Mouse (Mus musculus) kidney, postnatal 10 days (tissue): Measurements from ENCODE around the gene Taok3.

Source experiments
- DNase-seq: peaks from one replicate; pipeline ENCODE4 v3.0.0; 2021; ENCODE audit warnings: mixed read lengths

The Taok3 gene

DNA sequence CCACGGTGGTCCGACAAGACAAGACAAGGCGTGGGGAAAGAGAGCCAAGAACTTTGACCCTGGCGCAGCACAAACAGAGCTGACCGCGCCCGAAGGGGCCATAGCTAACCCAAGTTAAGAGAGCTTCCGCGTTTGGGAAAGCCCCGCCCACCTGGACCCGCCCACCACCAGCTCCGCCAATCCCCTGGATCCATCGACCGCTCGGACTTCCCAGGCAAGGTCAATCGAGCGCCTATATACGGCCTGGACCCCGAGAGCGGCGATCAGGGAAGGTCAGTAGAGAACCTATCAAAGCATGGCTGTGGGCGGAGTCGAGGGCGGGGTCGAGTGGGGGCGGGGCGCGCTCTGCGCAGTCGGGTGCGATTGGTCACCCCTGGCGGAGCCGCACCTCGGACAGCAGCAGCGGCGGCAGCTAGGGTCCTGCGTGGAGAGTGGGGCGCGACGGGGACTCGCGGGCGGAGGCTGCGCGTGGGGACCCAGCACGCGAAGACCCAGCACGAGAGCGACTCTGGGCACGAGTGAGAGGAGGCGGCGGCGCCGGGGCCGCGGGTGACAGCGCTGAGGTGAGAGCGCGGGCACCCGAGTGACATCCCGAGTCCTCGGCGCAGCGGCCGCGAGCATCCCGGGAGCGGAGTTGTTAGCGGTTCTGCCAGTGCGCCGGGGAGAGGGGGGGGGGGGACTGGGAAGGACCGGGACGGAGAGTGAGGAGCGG lies at the start of gene Taok3:
Gene Taok3, plus strand, starts transcription at position 353 of the 712 bp plus-strand sequence.
- DNase-seq = peak; percentile 100

DNA sequence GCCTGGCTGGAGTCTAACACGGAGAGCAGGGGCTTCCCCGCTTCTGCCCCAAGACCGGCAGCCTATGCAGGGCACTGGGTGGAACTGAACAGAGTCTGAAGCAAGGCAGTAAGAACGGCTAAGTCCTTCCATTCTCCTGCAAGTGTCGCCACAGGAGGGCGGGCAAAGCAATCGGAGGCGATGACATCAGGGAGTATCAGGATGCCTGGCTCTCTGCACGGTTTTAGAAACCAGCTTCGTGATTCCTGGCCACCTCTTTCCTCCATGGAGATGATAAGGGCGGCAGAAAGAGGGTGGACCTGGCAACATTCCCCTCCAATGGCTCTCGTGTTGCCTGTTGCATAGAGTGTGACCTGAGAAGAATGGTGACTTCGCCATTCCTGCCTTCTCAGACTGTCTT lies 32.2 kb upstream of the Taok3 start:
- no peak for DNase-seq

DNA sequence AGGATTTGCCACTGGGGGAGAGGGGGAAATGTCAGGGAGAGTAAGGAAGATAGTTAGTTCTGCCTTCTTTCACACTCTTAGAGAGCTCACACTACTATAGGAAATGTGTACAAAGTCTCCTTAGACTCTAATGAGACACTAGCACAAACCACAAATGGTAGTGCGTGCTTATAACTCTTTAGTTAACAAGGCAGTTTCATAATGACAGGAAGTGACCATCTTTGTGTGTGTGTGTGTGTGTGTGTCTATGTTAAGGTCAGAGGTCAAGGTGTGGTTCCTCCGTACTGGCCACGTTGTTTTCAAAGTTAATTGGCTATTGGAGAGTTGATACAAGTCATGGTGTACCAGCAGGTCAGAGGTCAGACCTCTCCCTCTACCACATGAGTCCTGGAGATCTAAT lies 30.8 kb upstream of the Taok3 start:
- no peak for DNase-seq

DNA sequence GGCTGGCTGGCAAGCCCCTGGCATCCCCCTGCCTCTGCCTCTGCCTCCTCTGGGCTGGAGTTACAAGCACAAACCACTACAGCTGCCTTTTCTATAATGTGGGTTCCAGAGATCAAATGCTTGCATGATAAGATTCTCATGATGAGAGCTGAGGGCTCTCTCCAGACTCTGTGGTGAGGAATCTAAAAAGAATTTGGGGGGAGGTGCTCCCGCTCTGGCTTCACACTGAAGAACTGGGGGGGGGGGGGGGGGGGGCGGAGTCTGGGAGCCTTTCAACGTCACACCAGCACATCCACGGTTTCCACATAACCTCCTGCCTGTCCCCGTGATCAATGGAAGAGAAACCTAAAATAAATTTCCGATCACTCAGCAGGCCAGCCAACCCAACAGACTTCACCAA lies 30.1 kb upstream of the Taok3 start:
- no peak for DNase-seq

DNA sequence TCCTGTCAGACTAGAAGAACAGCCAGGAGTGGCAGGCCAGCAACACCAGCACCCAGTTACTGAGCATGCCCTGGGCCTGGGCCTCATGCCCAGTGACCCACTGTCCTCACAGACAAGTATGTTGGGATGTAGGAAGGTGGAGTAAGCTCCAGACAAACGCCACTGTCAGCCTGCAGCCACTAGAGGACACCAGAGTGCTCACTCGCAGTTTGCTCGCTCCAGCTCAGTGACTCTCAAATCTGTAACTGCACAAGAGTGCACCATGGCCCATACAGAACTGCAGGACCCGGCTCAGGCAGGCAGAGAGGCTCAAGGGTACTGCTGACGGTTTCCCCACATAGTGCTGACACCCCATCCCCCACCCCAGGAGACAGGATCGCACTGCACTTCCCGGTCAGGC lies 25.5 kb upstream of the Taok3 start:
- DNase-seq = peak; percentile 72

DNA sequence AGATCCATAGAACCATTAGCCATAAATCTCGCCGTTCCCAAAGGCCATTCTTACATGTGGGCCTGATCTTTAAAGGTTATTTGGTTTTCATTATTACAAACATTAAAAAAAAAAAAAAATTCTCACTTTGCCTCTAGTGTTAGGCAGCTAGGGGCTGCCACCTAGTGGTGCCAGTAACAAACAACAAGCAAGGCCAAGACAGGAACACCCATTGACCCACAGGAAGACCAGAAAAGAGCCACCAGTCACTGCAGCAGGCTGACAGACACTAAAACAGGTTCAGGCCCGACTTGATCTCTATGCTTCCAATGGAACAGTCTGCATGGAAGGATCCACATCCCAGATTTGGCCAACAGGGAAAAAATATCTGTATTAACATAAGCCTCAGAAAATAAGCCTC lies 23.2 kb upstream of the Taok3 start:
- DNase-seq = peak; percentile 76

DNA sequence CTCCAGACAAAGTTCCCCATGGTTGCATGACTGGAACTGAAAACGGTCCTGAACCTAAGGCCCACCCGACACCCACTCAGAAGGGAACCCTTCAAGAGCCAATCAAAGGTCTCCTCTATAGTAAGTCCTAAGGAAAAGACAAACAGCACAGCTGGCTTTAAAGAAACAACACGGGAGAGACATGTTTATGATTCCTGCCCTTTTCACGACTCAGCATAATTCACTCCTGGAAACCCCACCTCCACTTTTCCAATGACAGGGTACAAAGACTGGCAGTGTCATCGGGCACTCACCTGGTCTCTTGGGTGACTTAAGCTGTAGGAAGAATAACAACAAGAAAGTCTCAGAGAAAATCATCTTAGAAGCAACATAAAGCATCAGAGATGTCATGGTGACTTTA lies 20.9 kb upstream of the Taok3 start:
- no peak for DNase-seq

DNA sequence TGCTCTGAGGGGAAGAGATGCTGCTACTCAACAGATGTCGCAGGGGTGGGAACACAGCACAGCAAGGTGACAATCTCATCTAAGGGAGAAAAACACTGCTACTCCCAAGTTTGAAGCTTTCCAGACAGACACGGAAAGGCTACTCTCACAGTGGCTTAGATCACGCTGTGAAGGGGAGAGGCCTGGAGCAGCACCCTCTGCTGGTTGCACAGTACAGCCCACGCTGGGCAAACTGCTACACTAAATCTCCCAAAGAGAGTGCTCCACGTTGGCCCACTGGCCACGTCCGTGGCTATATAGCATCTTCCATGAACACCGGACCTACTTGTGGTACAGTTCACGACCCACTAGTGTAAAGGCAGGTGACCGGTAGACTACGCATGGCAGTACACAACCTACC lies 20.2 kb upstream of the Taok3 start:
- no peak for DNase-seq

DNA sequence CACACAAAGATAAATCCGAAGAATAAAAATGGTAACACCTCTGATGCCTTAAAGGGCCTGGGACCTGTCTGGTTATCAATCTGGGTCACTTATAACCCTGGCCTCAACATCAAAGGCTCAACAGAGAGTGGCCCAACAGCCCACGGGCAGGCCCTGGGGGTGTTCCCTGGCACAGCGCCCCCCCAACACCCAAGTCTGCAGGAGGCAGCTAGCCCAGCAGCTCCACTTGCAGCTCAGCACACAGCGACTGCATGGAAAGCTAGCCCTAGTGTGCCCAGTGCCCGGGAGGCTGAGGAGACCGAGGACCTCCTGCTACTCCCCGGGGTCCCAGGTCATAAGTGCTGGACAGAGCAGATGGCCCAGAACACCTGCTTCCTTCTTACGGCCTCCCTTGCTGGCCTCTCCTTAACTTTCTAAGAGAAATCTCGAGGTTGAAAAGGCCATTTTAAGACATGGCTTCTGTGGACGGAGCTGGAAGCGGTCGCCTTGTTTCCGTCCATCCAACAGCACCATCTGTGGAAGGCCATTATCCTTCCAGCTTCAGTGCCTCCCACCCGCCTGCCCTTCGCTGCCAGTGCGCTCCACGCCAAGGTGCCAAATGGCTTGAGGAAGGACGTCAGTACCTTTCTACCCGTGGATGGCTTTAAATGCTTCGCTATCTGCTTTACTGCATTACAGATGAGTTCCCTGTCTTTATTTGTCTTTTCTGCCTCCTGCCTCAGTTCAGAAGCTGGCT lies 16.6 kb upstream of the Taok3 start:
- no peak for DNase-seq

DNA sequence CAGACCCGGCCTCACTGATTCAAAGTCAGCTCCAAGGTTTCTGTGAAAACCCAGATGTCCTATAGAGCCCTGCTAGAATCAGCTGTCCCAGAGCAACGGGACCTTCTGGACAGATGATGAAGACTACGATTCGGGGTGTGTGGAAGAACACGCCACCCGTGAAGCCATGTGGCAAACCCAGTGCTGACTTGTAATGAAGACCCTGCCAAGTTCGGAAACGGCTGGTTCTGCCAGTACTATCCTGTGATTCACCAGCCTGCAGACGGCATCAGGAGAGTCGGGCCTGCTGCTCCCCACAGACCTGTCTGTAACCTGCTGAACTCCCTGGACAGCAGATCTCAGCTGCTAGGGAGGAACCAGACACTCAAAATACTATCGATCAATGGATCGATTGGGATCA lies 15.6 kb upstream of the Taok3 start:
- no peak for DNase-seq

DNA sequence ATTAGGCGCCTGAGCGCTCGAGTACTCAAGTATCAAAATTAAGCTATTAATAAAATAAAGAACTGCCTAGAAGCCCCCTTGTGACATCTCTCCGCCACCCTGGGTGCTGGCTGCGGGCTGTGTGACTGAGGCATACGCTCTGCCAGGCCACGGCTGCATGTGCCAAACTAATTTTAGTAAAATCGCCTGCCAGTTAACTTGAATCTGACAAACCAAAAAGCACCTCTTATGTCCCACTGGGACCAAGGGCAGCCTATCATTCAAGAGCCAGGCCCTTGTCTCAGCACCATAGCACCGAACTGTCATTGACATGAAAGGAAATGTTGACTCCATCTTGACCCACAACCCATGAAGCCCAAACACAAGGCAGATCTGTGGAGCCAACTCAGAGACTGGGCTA lies 14.2 kb upstream of the Taok3 start:
- DNase-seq = no peak

DNA sequence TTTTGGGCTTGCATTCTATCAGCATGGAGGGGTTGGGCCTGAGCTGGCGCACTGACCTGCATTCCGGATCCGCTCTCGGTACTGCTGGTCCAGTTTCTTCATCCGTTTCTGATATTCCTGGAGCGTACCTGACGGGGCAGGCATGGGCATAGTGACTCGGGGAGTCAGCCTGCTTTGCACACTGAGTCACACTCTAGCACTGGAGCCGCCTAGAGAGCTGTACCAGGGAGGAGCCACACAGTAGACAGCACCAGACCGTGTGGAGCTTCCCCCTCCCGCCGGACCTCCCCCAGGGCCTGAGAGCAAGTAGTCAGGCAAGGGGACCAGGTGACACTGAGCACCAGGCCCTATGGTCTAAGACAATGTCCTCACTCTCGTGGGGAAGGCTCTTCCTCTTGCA lies 11.6 kb upstream of the Taok3 start:
- DNase-seq = no peak

DNA sequence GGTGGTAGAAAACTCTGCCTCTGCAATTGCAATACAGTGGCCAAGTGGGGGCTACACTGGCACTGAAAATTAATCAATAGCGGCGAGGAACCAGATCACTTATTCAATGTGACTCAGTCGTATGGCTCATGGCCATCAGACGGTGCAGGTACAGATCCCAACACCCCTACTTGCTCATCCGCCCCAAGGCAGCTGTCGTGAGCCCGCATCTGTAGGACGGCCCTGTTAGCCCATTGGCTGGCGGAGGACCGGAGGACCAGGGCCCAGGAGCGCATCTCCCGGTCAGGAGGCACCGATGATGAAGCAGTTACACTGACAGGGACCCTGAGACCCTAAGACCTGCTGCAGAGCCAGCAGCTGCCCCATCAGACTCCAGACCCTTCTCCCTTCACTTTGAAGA lies 11.2 kb upstream of the Taok3 start:
- DNase-seq = no peak

DNA sequence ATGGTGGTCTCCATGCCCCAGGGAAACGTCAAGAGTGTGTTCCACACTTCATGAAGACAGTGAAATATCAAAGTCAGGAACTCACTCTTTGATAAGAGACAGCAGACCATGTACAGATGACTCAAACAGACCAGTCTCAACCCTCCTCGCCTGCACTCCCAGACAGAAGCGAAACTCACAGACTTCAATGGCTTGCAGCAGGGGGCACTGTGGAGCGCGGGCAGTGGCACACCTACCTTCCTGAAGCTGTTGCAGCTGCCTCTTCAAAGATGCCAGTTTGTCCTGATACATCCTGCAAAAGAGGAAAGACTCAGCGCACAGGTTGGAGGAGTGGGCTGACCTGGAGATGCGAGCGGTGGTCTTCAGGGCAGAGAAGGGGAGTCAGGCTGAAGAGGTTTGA lies 10.4 kb upstream of the Taok3 start:
- no peak for DNase-seq

DNA sequence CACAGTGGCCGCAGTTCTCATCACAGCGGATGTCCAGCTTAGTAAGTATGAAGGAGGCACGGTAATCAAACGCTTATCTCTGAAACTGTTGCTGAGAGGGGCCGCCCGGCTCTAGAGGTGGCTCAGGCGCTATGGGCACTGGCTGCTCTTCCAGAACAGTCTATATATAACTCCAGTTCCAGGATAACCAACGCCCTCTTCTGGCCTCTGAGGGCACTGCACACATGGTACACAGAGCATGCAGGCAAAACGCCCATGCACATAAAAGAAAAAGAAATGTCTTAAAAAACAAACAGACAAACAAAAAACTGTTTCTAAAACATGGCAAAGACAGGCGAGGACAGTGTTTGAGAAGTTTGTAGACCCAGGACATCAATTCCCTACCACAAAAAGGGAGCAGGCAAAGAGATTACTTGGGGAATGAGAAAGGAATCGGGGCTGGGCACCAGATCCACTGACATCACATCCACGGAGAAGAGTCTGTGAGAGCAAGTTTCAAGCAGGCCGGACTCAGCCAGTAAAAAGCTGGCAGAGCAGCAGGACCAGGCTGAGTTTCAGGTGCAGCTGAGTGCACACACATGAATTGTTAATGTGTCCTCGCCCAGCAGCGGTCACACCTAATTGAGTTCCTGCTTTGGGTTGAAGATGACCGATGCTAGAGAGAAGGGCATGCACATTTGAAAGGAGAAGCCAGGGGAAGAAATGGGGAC lies 8.7 kb upstream of the Taok3 start:
- DNase-seq = peak; percentile 36

DNA sequence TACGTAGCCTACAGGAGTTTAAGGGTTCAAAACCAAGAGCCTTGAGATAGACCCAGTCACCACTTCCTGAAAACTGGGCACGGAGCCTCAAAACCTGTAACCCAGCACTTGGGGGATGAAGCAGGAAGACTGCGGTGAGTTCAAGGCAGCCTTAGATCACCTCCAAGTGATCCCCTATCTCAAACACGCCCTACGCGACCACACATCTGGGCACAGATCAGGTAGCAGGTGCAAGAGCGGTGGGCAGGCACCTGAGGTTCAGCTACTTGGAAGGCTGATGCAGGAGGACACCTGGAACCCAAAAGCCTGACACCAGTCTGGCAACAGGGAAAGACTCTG lies 8.2 kb upstream of the Taok3 start:
- no peak for DNase-seq

DNA sequence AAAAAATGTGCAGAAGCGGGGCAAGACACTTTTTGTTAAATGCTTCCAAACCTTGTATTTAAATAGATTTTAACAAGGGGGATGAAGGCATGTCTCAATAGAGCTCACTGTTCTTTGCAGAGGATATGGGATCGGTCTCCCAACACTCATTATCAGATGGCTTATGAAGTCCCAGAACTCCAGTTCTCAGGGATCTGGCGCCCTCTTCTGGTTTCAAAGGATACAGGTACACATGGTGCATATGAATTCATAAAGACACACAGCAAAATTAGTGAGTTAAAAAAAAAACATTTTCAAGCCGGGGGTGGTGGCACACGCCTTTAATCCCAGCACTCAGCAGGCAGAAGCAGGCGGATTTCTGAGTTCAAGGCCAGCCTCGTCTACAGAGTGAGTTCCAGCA lies 6.6 kb upstream of the Taok3 start:
- peak; percentile 35 for DNase-seq

DNA sequence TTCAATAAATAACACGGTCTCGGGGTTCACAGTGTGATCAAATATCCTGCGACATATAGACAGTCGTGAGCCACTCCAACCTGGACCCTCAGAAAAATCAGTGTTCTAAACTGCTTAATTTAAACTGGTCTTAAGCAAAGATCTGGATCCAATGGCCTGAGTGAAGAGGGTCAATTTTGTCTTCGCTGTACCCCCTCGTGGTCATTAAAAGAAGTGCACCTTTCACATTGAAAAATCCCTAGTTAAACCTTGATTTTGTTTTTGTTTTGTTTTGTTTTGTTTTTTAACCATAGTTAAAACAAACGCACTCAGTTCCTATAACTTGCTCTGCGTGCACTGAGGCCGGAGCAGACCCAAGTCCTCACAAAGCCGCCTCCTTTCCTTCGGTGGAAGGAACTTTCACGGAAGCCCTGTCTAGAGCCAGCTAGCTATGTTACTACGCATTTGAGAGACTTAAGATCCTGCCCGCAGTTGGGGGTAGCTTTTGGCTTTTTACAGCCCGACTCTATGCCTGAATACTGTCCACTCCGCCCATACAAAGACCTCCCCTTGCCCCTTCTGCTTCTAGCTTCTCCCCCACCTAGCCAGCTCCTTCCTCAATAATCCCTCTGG lies 5.2 kb upstream of the Taok3 start:
- no peak for DNase-seq

DNA sequence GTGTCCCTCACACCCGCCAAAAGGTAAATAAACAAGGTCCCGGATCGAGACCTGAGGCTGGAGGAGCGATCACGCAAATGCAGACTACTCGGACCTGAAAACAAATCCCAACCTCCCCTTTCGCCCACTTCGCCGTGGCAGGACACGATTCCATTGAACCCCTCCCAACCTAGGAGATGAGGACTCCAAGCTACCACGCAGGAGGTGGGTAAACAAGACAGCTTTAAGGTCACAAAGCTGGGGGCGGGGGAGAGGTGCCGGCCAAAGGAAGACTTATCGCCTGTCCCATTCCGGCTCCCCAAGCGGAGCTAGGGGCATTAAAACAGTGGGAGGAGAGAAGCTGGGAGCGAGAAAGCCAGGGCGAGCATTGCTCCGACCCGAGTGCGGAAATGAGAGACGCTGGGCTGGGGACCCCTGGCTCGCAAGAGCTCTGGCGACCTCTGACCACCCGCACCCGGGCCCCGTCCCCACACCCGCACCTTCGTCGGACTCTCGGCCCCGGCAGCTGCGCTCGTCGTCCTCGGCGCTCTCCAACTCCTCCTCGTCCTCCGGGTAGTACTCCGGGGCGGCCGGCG lies 4.6 kb upstream of the Taok3 start:
- peak; percentile 66 for DNase-seq

DNA sequence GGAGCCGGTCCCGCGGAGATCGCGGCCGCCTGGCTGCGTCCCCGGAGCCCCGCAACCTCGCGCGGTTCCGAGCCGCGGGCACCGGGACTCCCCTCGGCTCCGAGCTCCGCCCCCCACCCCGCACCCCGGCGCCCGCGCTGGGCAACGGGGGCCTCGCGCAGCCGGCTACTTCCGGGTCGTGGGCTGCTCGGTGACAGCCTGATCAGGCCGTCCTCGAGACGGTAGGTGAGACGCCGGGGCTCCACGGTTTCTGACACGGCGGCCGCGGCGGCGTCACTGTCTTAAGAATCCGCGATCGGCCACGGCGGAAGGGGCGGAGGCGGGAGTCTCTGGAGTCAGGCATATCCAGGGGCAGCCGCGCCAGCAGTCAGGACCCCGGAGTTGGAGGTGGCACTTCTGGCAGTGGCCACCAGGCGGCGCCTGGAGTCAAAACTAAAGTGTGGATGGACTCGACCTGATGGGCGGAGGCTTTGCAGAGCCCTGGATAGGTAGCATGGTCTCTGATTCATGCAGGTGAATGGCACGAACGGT lies 4.0 kb upstream of the Taok3 start, which contains the start of gene Suds3:
Gene Suds3, minus strand, starts transcription at position 278 of the 531 bp plus-strand sequence.
- peak; percentile 97 for DNase-seq

DNA sequence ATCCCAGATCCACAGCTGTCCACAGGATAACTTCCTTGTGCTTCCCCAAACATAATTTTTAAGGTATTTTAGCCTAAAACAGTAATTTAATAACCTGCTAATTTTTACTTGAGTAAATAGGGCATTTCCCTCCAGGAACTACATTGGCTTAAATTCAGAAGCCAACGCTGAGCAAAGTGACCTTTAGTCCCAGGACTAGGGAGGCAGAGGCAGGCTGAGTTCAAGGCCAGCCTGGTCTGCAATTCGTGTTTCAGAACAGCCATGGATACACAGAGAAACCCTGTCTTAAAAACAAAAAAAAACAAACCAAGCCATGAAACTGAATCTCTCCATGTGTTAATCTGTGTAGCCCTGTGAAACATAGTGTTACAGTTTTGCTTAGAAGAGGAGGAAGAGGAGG lies 3.3 kb upstream of the Taok3 start:
- DNase-seq = no peak

DNA sequence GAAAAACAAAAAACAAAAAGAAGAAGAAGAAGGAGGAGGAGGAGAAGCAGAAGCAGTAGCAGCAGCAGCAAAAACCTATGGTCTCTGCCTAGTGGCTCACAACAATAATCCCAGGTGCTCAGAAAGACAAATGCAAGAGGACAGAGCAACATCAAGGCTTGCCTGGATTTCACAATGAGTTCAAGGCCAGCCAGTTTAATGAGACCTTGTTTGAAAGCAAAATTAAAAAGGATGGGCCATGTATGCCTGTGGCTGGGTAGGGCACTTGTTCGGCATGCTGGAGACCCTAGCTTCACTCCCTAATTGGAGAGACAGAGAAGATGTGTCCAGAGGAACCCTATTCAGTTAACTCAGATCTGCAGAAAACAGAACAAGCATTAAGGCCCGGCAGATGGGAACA lies 2.7 kb upstream of the Taok3 start:
- DNase-seq = no peak

DNA sequence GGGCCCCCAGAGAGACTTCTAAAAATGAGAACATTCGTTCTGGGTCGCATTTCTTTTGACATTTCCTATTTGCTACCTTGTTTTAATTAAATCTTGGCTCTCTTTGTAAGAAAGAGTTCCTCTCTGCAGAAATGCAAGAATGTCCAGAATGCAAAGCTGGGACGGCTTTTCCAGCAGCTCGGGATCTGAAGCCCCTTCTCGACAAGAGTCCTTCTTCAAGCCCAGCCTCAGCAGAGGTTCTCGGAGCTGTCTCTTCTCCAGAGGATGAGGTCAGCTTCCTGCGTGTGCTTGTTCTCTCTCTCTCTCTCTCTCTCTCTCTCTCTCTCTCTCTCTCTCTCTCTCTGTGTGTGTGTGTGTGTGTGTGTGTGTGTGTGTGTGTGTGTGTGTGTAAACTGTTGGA lies 2.2 kb upstream of the Taok3 start:
- DNase-seq = no peak
